Mouse (Mus musculus) kidney, embryonic 16.5 days (tissue): ENCODE data around the gene Cetn4. TPM values are rescaled to one million over a fixed set of nuclear protein-coding genes. Genes with fewer than 3 reads are reported as not detected.
A peak's percentile ranks its signal among the peaks of the same experiment; 100 is the strongest.

Experiments used
- ATAC-seq: fragments of 200-750 bp; cut with Nextera tagmentation; 2 replicates; pipeline ENCODE4 v1.8.0; 2017; ENCODE audit warnings: moderate TSS enrichment; ENCODE audit not compliant: low FRiP score, low TSS enrichment
- H3K27ac ChIP-seq: fragments of 300-500 bp; sonication (generic); 2 replicates; pipeline ENCODE4 v1.5.1; 2014; ENCODE audit warnings: low read length
- H3K27me3 ChIP-seq: fragments of 300-500 bp; sonication (generic); 2 replicates; pipeline ENCODE4 v1.6.1; 2014; ENCODE audit warnings: low read length, control low read depth, mixed read lengths; ENCODE audit not compliant: insufficient read depth
- H3K36me3 ChIP-seq: fragments of 300-500 bp; sonication (generic); 2 replicates; pipeline ENCODE4 v1.6.1; 2014; ENCODE audit warnings: low read length, control low read depth, mixed read lengths; ENCODE audit not compliant: insufficient read depth
- H3K4me1 ChIP-seq: fragments of 300-500 bp; sonication (generic); 2 replicates; pipeline ENCODE4 v1.6.1; 2014; ENCODE audit warnings: low read length, control low read depth, mixed read lengths; ENCODE audit not compliant: insufficient read depth
- H3K4me2 ChIP-seq: fragments of 300-500 bp; sonication (generic); replicated peaks from 2 replicates; pipeline ENCODE4 v1.6.1; 2014; ENCODE audit warnings: low read depth, low read length
- H3K4me3 ChIP-seq: fragments of 300-500 bp; sonication (generic); 2 replicates; pipeline ENCODE4 v1.5.1; 2014; ENCODE audit warnings: mild to moderate bottlenecking, low read length
- H3K9ac ChIP-seq: fragments of 300-500 bp; sonication (generic); replicated peaks from 2 replicates; pipeline ENCODE4 v1.6.1; 2014; ENCODE audit warnings: low read length
- H3K9me3 ChIP-seq: fragments of 300-500 bp; sonication (generic); 2 replicates; pipeline ENCODE4 v1.6.1; 2016; ENCODE audit warnings: low read length, control low read depth
- WGBS: fragments of 180-500 bp; shearing (Covaris S2); extraction: QIAGEN DNeasy Blood & Tissue Kit; methylation state at CpG from one replicate; pipeline ENCODE4 v1.1.7; 2014; 5-methylcytosine and 5-hydroxymethylcytosine counted together
- polyA plus RNA-seq: library from polyadenylated mRNA; unstranded; fragments of >200 nt; fragmentation: Nextera tagmentation; extraction: Ambion mirVana; gene quantifications from 2 replicates; pipeline ENCODE4 v1.2.1, GENCODE M21; 2015

The Cetn4 gene
- polyA plus RNA-seq, 1 experiment from 2014 or later = 2.5 TPM

- no peaks in the 10 kb centered on the region for H3K4me1 ChIP-seq
- H3K27me3 ChIP-seq = no peaks in the 10 kb centered on the region
- no peaks in the 10 kb centered on the region for H3K9me3 ChIP-seq
- no peak overlapping the region for H3K27ac ChIP-seq
- 67% methylated on average over 8 of the region's 8 CpGs for WGBS
- ATAC-seq = no peak
- H3K4me2 ChIP-seq = no peak overlapping the region
- no peak overlapping the region for H3K9ac ChIP-seq
- no peaks in the 10 kb centered on the region for H3K36me3 ChIP-seq
- H3K4me3 ChIP-seq = no peak overlapping the region
Observed at GRCm38 (mm10) chr3:37280871-37281270, 31.6 kb downstream of the Cetn4 start.

GRCm38 (mm10) chr3:37280221-37280620 is 32.3 kb downstream of the Cetn4 start:
- Histone ChIP-seq H3K27me3 (no peaks in the 10 kb centered on the region), H3K4me2 (no peak overlapping the region), H3K4me3 (no peak overlapping the region), H3K36me3 (no peaks in the 10 kb centered on the region), H3K27ac (no peak overlapping the region), H3K9me3 (no peaks in the 10 kb centered on the region), H3K9ac (no peak overlapping the region), H3K4me1 (no peaks in the 10 kb centered on the region)
- WGBS = 79% methylated on average over 1 of the region's 1 CpGs
- ATAC-seq = no peak

- Histone ChIP-seq H3K4me3 (no peak overlapping the region), H3K27me3 (no peaks in the 10 kb centered on the region), H3K27ac (no peak overlapping the region), H3K9ac (no peak overlapping the region), H3K36me3 (no peaks in the 10 kb centered on the region), H3K4me1 (no peaks in the 10 kb centered on the region), H3K4me2 (no peak overlapping the region), H3K9me3 (no peaks in the 10 kb centered on the region)
- WGBS = 84% methylated on average over 6 of the region's 6 CpGs
- no peak for ATAC-seq
Observed at GRCm38 (mm10) chr3:37274661-37275060, 37.8 kb downstream of the Cetn4 start.

- 81% methylated on average over 7 of the region's 7 CpGs for WGBS
- no peak overlapping the region for H3K27ac ChIP-seq
- no peaks in the 10 kb centered on the region for H3K36me3 ChIP-seq
- no peak for ATAC-seq
- no peak overlapping the region for H3K4me3 ChIP-seq
- H3K9ac ChIP-seq = no peak overlapping the region
- H3K4me1 ChIP-seq = no peaks in the 10 kb centered on the region
- no peaks in the 10 kb centered on the region for H3K9me3 ChIP-seq
- no peaks in the 10 kb centered on the region for H3K27me3 ChIP-seq
- no peak overlapping the region for H3K4me2 ChIP-seq
Observed at GRCm38 (mm10) chr3:37273092-37273491, 39.4 kb downstream of the Cetn4 start.

- no peaks in the 10 kb centered on the region for H3K27me3 ChIP-seq
- H3K4me1 ChIP-seq = no peaks in the 10 kb centered on the region
- H3K4me2 ChIP-seq = no peak overlapping the region
- no peak for ATAC-seq
- H3K36me3 ChIP-seq = no peaks in the 10 kb centered on the region
- no peak overlapping the region for H3K27ac ChIP-seq
- H3K9ac ChIP-seq = no peak overlapping the region
- H3K9me3 ChIP-seq = no peaks in the 10 kb centered on the region
- 10% methylated on average over 1 of the region's 1 CpGs for WGBS
- no peak overlapping the region for H3K4me3 ChIP-seq
Observed at GRCm38 (mm10) chr3:37271209-37271608, 41.3 kb downstream of the Cetn4 start.

- H3K27me3 ChIP-seq = no peaks in the 10 kb centered on the region
- WGBS = 61% methylated on average over 4 of the region's 4 CpGs
Observed at GRCm38 (mm10) chr3:37269926-37270325, 42.6 kb downstream of the Cetn4 start.

GRCm38 (mm10) chr3:37268338-37268737 is 44.2 kb downstream of the Cetn4 start:
- no peaks in the 10 kb centered on the region for H3K36me3 ChIP-seq

More at GRCm38 (mm10) chr3:37269926-37270325, 42.6 kb downstream of the Cetn4 start:
- H3K9me3 ChIP-seq = no peaks in the 10 kb centered on the region
- no peaks in the 10 kb centered on the region for H3K36me3 ChIP-seq
- H3K9ac ChIP-seq = no peak overlapping the region
- H3K4me1 ChIP-seq = no peaks in the 10 kb centered on the region
- no peak overlapping the region for H3K4me2 ChIP-seq
- H3K27ac ChIP-seq = no peak overlapping the region
- ATAC-seq = no peak
- no peak overlapping the region for H3K4me3 ChIP-seq

GRCm38 (mm10) chr3:37259331-37259999 is 53.0 kb downstream of the Cetn4 start:
- no peaks in the 10 kb centered on the region for H3K27me3 ChIP-seq
- no peaks in the 10 kb centered on the region for H3K36me3 ChIP-seq
- no peaks in the 10 kb centered on the region for H3K9me3 ChIP-seq
- no peaks in the 10 kb centered on the region for H3K4me1 ChIP-seq
- no peak overlapping the region for H3K4me3 ChIP-seq
- ATAC-seq = no peak
- no peak overlapping the region for H3K9ac ChIP-seq
- no peak overlapping the region for H3K4me2 ChIP-seq
- no peak overlapping the region for H3K27ac ChIP-seq
- WGBS = 43% methylated on average over 10 of the region's 10 CpGs

More at GRCm38 (mm10) chr3:37268338-37268737, 44.2 kb downstream of the Cetn4 start:
- no peak overlapping the region for H3K4me3 ChIP-seq
- no peaks in the 10 kb centered on the region for H3K9me3 ChIP-seq
- H3K4me1 ChIP-seq = no peaks in the 10 kb centered on the region
- no peaks in the 10 kb centered on the region for H3K27me3 ChIP-seq
- ATAC-seq = peak; percentile 31; the same call in 1 of the 2 replicates
- H3K9ac ChIP-seq = no peak overlapping the region
- 70% methylated on average over 11 of the region's 11 CpGs for WGBS
- no peak overlapping the region for H3K4me2 ChIP-seq
- no peak overlapping the region for H3K27ac ChIP-seq

- Histone ChIP-seq H3K9ac (no peak overlapping the region), H3K9me3 (no peaks in the 10 kb centered on the region), H3K4me3 (no peak overlapping the region), H3K27me3 (no peaks in the 10 kb centered on the region), H3K27ac (no peak overlapping the region), H3K36me3 (no peaks in the 10 kb centered on the region), H3K4me2 (no peak overlapping the region), H3K4me1 (no peaks in the 10 kb centered on the region)
- no peak for ATAC-seq
- WGBS = 88% methylated on average over 15 of the region's 15 CpGs
Observed at GRCm38 (mm10) chr3:37257776-37258175, 54.7 kb downstream of the Cetn4 start.
